Mouse (Mus musculus) lung, embryonic 14.5 days (tissue): ENCODE measurements around the gene Cdkn2b. TPM values are rescaled to one million over a fixed set of nuclear protein-coding genes. Genes with fewer than 3 reads are reported as not detected.

Experiments
- ATAC-seq: fragments of 200-750 bp; cut with Nextera tagmentation; 2 replicates; pipeline ENCODE4 v1.8.0; 2017; ENCODE audit warnings: mild to moderate bottlenecking, moderate TSS enrichment, moderate library complexity; ENCODE audit not compliant: insufficient read depth
- DNase-seq: peaks from one replicate; pipeline ENCODE4 v3.0.0-alpha.2; 2015
- H3K27ac ChIP-seq: fragments of 300-500 bp; sonication (generic); 2 replicates; pipeline ENCODE4 v1.5.1; 2014; ENCODE audit warnings: low read depth, mild to moderate bottlenecking, moderate library complexity
- H3K27me3 ChIP-seq: fragments of 300-500 bp; sonication (generic); 2 replicates; pipeline ENCODE4 v1.6.1; 2014; ENCODE audit warnings: low read length, control low read depth; ENCODE audit not compliant: insufficient read depth
- H3K36me3 ChIP-seq: fragments of 300-500 bp; sonication (generic); 2 replicates; pipeline ENCODE4 v1.6.1; 2014; ENCODE audit warnings: control low read depth; ENCODE audit not compliant: insufficient read depth
- H3K4me1 ChIP-seq: fragments of 300-500 bp; sonication (generic); 2 replicates; pipeline ENCODE4 v1.6.1; 2014; ENCODE audit warnings: antibody characterized with exemption, control low read depth; ENCODE audit not compliant: insufficient read depth
- H3K4me2 ChIP-seq: fragments of 300-500 bp; sonication (generic); 2 replicates; pipeline ENCODE4 v1.6.1; 2014; ENCODE audit warnings: mild to moderate bottlenecking
- H3K4me3 ChIP-seq: fragments of 300-500 bp; sonication (generic); 2 replicates; pipeline ENCODE4 v1.5.1; 2014; ENCODE audit warnings: low read depth, low read length
- H3K9ac ChIP-seq: fragments of 300-500 bp; sonication (generic); 2 replicates; pipeline ENCODE4 v1.6.1; 2014
- H3K9me3 ChIP-seq: fragments of 300-500 bp; sonication (generic); 2 replicates; pipeline ENCODE4 v1.6.1; 2016; ENCODE audit warnings: low read depth, low read length, control low read depth
- CTCF ChIP-seq: IDR thresholded peaks from 2 replicates; pipeline ENCODE4 v1.5.1; 2016; ENCODE audit warnings: antibody characterized with exemption, low read depth
- WGBS: fragments of 180-500 bp; shearing (Covaris S2); extraction: QIAGEN DNeasy Blood & Tissue Kit; methylation state at CpG from one replicate; pipeline ENCODE4 v1.1.7; 2014; 5-methylcytosine and 5-hydroxymethylcytosine counted together
- polyA plus RNA-seq: library from polyadenylated mRNA; unstranded; fragments of >200 nt; fragmentation: Nextera tagmentation; extraction: Ambion mirVana; gene quantifications from 2 replicates; pipeline ENCODE4 v1.2.1, GENCODE M21; 2014

Gene Cdkn2b
- polyA plus RNA-seq, 1 experiment from 2014 or later = 1.5 TPM

GRCm38 (mm10) chr4:89303281-89303995 is 7.4 kb downstream of the Cdkn2b start:
- no peak overlapping the region for H3K4me2 ChIP-seq
- H3K27me3 ChIP-seq = peaks cover 92% of the 10 kb centered on the region
- no peak for TF ChIP-seq CTCF
- DNase-seq (peak; percentile 62), ATAC-seq (peak; percentile 70; the same call in 1 of the 2 replicates)
- H3K9me3 ChIP-seq = no peaks in the 10 kb centered on the region
- H3K4me3 ChIP-seq = no peak overlapping the region
- H3K36me3 ChIP-seq = no peaks in the 10 kb centered on the region
- no peaks in the 10 kb centered on the region for H3K4me1 ChIP-seq
- H3K9ac ChIP-seq = no peak overlapping the region
- WGBS = 0% methylated on average over 14 of the region's 14 CpGs
- H3K27ac ChIP-seq = no peak overlapping the region

- no peak for DNase-seq
- no peak overlapping the region for H3K4me2 ChIP-seq
- 0% methylated on average over 1 of the region's 1 CpGs for WGBS
- no peak overlapping the region for H3K27ac ChIP-seq
- no peaks in the 10 kb centered on the region for H3K36me3 ChIP-seq
- H3K4me1 ChIP-seq = no peaks in the 10 kb centered on the region
- H3K9ac ChIP-seq = no peak overlapping the region
- no peak for ATAC-seq
- no peaks in the 10 kb centered on the region for H3K9me3 ChIP-seq
- H3K4me3 ChIP-seq = no peak overlapping the region
- no peak for TF ChIP-seq CTCF
- peaks cover 90% of the 10 kb centered on the region for H3K27me3 ChIP-seq
Observed at GRCm38 (mm10) chr4:89302129-89302528, 8.7 kb downstream of the Cdkn2b start.

DNA sequence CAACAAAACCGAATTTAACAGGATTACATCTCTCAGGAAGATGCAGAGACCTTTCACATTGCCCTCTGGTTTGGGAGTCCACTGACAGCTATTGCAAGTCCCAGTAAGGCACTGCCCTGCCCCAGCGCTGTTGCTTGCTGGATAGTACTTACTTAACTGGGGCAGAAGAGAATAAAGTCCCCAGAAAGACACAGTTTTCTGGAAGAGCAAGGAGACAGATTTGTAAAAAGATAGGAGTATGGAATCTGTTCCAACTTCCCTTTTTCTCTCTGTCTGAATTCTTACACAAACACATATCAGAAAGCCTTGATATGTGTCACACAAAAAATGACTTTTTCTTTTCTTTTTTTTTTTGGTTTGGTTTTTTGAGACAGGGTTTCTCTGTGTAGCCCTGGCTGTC is 11.1 kb downstream of the Cdkn2b start:
- WGBS = 4% methylated on average over 2 of the region's 2 CpGs
- Histone ChIP-seq H3K4me1 (no peaks in the 10 kb centered on the region), H3K27ac (no peak overlapping the region), H3K4me2 (no peak overlapping the region), H3K4me3 (no peak overlapping the region), H3K9ac (no peak overlapping the region), H3K36me3 (no peaks in the 10 kb centered on the region), H3K27me3 (peaks cover 91% of the 10 kb centered on the region), H3K9me3 (no peaks in the 10 kb centered on the region)
- no peak for DNase-seq
- ATAC-seq = no peak
- TF ChIP-seq CTCF = no peak

DNA sequence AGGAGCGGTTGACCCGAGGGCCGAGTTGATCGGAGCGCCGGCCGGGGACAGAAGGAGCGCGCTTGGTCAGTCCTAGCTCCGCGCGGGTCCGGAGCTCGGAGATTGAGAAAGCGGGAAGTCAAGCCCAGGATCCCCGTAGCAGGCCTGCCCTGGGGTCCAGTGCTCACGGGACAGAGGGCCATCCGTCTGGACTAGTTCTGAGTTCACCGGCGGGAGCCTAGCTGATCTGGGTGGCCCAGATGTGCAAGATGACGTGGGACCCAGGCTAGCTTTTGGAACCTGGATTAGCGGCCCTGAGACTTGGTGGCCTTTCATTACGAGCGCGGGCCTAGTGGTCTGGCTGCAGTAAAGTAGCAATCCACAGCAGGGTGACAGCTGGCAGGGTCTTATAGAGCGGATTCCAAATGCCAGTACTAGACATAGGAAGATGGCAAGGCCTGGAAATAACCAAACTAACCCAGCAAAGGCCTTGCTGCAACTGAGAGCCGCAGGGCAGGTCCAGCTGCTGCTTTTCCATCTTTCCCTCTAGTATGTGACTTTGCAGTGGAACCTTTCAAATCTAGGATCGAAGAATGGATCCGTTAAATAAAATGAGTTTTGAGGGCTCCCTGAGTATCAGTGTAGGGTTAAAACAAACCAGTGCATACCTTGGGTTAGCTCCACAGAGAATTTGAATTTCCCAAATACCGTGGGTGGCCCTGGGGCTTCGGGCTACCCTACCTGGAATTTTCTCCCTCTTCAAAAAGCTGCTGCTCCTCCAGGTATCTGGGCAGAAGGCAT is 15.2 kb downstream of the Cdkn2b start:
- Histone ChIP-seq H3K4me2 (peak overlapping the region; percentile 91), H3K4me3 (peak overlapping the region; percentile 62), H3K36me3 (no peaks in the 10 kb centered on the region), H3K27ac (no peak overlapping the region), H3K9me3 (no peaks in the 10 kb centered on the region), H3K9ac (peak overlapping the region; percentile 51), H3K27me3 (peaks cover 92% of the 10 kb centered on the region), H3K4me1 (no peaks in the 10 kb centered on the region)
- DNase-seq (peak; percentile 47), ATAC-seq (peak; percentile 55)
- TF ChIP-seq CTCF = no peak
- 3% methylated on average over 31 of the region's 31 CpGs for WGBS

GRCm38 (mm10) chr4:89294486-89295440 is 16.1 kb downstream of the Cdkn2b start, which contains the start of gene Cdkn2a:
Cdkn2a (minus strand) TSS chr4:89294653.
- DNase-seq = peak; percentile 83
- H3K27ac ChIP-seq = no peak within 1 kb of the TSS
- H3K27me3 ChIP-seq = peaks cover 92% of the 10 kb centered on the region
- H3K4me3 ChIP-seq = peak within 1 kb of the TSS; percentile 62
- H3K4me1 ChIP-seq = no peaks in the 10 kb centered on the region
- H3K36me3 ChIP-seq = no peaks in the 10 kb centered on the region
- H3K4me2 ChIP-seq = peak within 1 kb of the TSS; percentile 91
- WGBS = under 1% methylated on average over 112 of the region's 117 CpGs
- no peaks in the 10 kb centered on the region for H3K9me3 ChIP-seq
- ATAC-seq = peak; percentile 89
- peak within 1 kb of the TSS; percentile 51 for H3K9ac ChIP-seq
- no peak; the same call in 1 of the 2 replicates for TF ChIP-seq CTCF

DNA sequence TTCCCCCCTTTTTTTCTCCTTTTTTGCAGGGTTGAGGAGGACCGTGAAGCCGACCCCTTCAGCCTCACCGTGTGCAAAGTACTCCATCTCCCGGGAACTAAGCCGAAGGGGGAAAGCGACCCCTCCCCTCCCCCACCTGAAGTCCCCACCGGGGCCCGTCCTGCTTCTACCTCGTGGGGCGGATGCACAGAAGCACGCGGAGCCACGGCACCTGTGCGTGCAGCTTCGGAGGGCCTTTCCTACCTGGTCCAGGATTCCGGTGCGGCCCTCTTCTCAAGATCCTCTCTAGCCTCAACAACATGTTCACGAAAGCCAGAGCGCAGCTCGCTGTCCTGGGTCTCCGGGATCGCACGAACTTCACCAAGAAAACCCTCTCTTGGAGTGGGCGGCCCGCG is 16.8 kb downstream of the Cdkn2b start:
- H3K4me3 ChIP-seq = peak overlapping the region; percentile 62
- TF ChIP-seq CTCF = no peak
- H3K9ac ChIP-seq = peak overlapping the region; percentile 51; the same call in 1 of the 2 replicates
- WGBS = 1% methylated on average over 26 of the region's 26 CpGs
- peaks cover 92% of the 10 kb centered on the region for H3K27me3 ChIP-seq
- peak; percentile 16; the same call in 1 of the 2 replicates for ATAC-seq
- no peaks in the 10 kb centered on the region for H3K9me3 ChIP-seq
- no peak overlapping the region for H3K27ac ChIP-seq
- no peaks in the 10 kb centered on the region for H3K36me3 ChIP-seq
- no peaks in the 10 kb centered on the region for H3K4me1 ChIP-seq
- H3K4me2 ChIP-seq = peak overlapping the region; percentile 91
- DNase-seq = no peak
